Mouse (Mus musculus) heart, embryonic 13.5 days (tissue): ENCODE results near the gene Ces3a. TPM values are rescaled to one million over a fixed set of nuclear protein-coding genes. Genes with fewer than 3 reads are reported as not detected.
"Not testable (repeated sequence)": the region's sequence is repeated elsewhere in the genome, so short reads cannot be mapped to it uniquely, and the experiment has no call there.

Source experiments
- ATAC-seq: fragments of 200-750 bp; cut with Nextera tagmentation; 2 replicates; pipeline ENCODE4 v1.8.0; 2017; ENCODE audit warnings: moderate TSS enrichment; ENCODE audit not compliant: insufficient number of reproducible peaks, low FRiP score, low TSS enrichment; ENCODE audit errors: extremely low read depth
- H3K27ac ChIP-seq: fragments of 300-500 bp; sonication (generic); replicated peaks from 2 replicates; pipeline ENCODE4 v1.5.1; 2015; ENCODE audit warnings: moderate library complexity, mild to moderate bottlenecking, inconsistent platforms
- H3K27me3 ChIP-seq: fragments of 300-500 bp; sonication (generic); replicated peaks from 2 replicates; pipeline ENCODE4 v1.6.1; 2015; ENCODE audit warnings: mild to moderate bottlenecking, inconsistent platforms
- H3K36me3 ChIP-seq: fragments of 300-500 bp; sonication (generic); 2 replicates; pipeline ENCODE4 v1.6.1; 2015; ENCODE audit warnings: mild to moderate bottlenecking, inconsistent platforms
- H3K4me1 ChIP-seq: fragments of 300-500 bp; sonication (generic); 2 replicates; pipeline ENCODE4 v1.6.1; 2015; ENCODE audit warnings: inconsistent platforms
- H3K4me2 ChIP-seq: fragments of 300-500 bp; sonication (generic); 2 replicates; pipeline ENCODE4 v1.6.1; 2015; ENCODE audit warnings: inconsistent platforms, mild to moderate bottlenecking, moderate library complexity
- H3K4me3 ChIP-seq: fragments of 300-500 bp; sonication (generic); 2 replicates; pipeline ENCODE4 v1.5.1; 2015; ENCODE audit warnings: moderate library complexity, mild to moderate bottlenecking, inconsistent platforms
- H3K9ac ChIP-seq: fragments of 300-500 bp; sonication (generic); 2 replicates; pipeline ENCODE4 v1.6.1; 2015; ENCODE audit warnings: inconsistent platforms, mild to moderate bottlenecking, moderate library complexity
- H3K9me3 ChIP-seq: fragments of 300-500 bp; sonication (generic); 2 replicates; pipeline ENCODE4 v1.6.1; 2016; ENCODE audit warnings: inconsistent platforms
- WGBS: fragments of 180-500 bp; shearing (Covaris S2); methylation state at CpG from one replicate; pipeline ENCODE4 v1.1.7; 2015; ENCODE audit warnings: mixed read lengths; 5-methylcytosine and 5-hydroxymethylcytosine counted together
- polyA plus RNA-seq: library from polyadenylated mRNA; unstranded; fragments of >200 nt; fragmentation: Nextera tagmentation; extraction: Ambion mirVana; gene quantifications from 2 replicates; pipeline ENCODE4 v1.2.1, GENCODE M21; 2015

Ces3a gene
- polyA plus RNA-seq, 1 experiment from 2014 or later, result not detected

GRCm38 (mm10) chr8:105102101-105102785, 53.8 kb downstream of the Ces3a start:
- not testable (repeated sequence) for H3K4me2 ChIP-seq, H3K27ac ChIP-seq, H3K4me3 ChIP-seq, H3K4me1 ChIP-seq, ATAC-seq, H3K27me3 ChIP-seq, H3K9ac ChIP-seq, H3K9me3 ChIP-seq, H3K36me3 ChIP-seq
- 70% methylated on average over 4 of the region's 4 CpGs for WGBS

GRCm38 (mm10) chr8:105103701-105104100, 55.3 kb downstream of the Ces3a start:
- 70% methylated on average over 5 of the region's 5 CpGs for WGBS
- H3K4me1 ChIP-seq, H3K4me2 ChIP-seq, H3K9me3 ChIP-seq, H3K27me3 ChIP-seq, H3K4me3 ChIP-seq, H3K36me3 ChIP-seq, H3K27ac ChIP-seq, ATAC-seq, H3K9ac ChIP-seq: not testable (repeated sequence)

- 69% methylated on average over 3 of the region's 3 CpGs for WGBS
- Histone ChIP-seq H3K9me3 (peaks cover 6% of the 10 kb centered on the region; the same call in 1 of the 2 replicates), H3K4me2 (no peak overlapping the region), H3K27ac (no peak overlapping the region), H3K9ac (no peak overlapping the region), H3K36me3 (no peaks in the 10 kb centered on the region), H3K4me3 (no peak overlapping the region), H3K27me3 (no peaks in the 10 kb centered on the region), H3K4me1 (no peaks in the 10 kb centered on the region)
- ATAC-seq, result no peak
Measured at GRCm38 (mm10) chr8:105104220-105104619, 55.8 kb downstream of the Ces3a start.

Other genes starting within 250 kb of the Ces3a start
- 0.05 and 0.10 TPM in 2 replicates for gene Ces2b, start 217.0 kb upstream of the Ces3a start, polyA plus RNA-seq
- not detected in 2 replicates for gene Ces2c, start 201.5 kb upstream of the Ces3a start, polyA plus RNA-seq
- gene Ces2e, start 122.3 kb upstream of the Ces3a start, polyA plus RNA-seq, result not detected in 2 replicates
- gene Ces2f, start 101.2 kb upstream of the Ces3a start, polyA plus RNA-seq, result not detected in 2 replicates
- 1.4 and 2.0 TPM in 2 replicates for gene Ces2g, start 86.9 kb upstream of the Ces3a start, polyA plus RNA-seq
- gene Ces2h, start 47.7 kb upstream of the Ces3a start, polyA plus RNA-seq, result not detected in 2 replicates
- gene Ces3b, start 35.2 kb downstream of the Ces3a start, polyA plus RNA-seq, result not detected in 2 replicates
- gene Ces4a, start 83.2 kb downstream of the Ces3a start, polyA plus RNA-seq, result not detected in 2 replicates
- 39.4 and 43.0 TPM in 2 replicates for gene Cbfb, start 122.1 kb downstream of the Ces3a start, polyA plus RNA-seq
- 17.3 and 18.2 TPM in 2 replicates for gene D230025D16Rik, start 176.5 kb downstream of the Ces3a start, polyA plus RNA-seq
- gene B3gnt9, start 206.6 kb downstream of the Ces3a start, polyA plus RNA-seq, result 11.8 and 14.5 TPM in 2 replicates
- gene Tradd, start 216.0 kb downstream of the Ces3a start, polyA plus RNA-seq, result 18.3 and 18.8 TPM in 2 replicates
- 3.2 and 3.3 TPM in 2 replicates for gene Fbxl8, start 216.0 kb downstream of the Ces3a start, polyA plus RNA-seq
- 0.15 TPM in 1 of 2 replicates, not detected in the other for gene Hsf4, start 221.2 kb downstream of the Ces3a start, polyA plus RNA-seq
- gene Nol3, start 227.5 kb downstream of the Ces3a start, polyA plus RNA-seq, result 2.5 and 2.7 TPM in 2 replicates
- 6.0 and 6.5 TPM in 2 replicates for gene 4931428F04Rik, start 241.3 kb downstream of the Ces3a start, polyA plus RNA-seq
- 15.5 and 15.9 TPM in 2 replicates for gene Exoc3l, start 247.5 kb downstream of the Ces3a start, polyA plus RNA-seq
- gene E2f4, start 249.1 kb downstream of the Ces3a start, polyA plus RNA-seq, result 58.7 and 59.3 TPM in 2 replicates